Mouse (Mus musculus) thymus, postnatal 4 days (tissue): ENCODE data around the gene Rnf123.
"Not testable (repeated sequence)": the region's sequence is repeated elsewhere in the genome, so short reads cannot be mapped to it uniquely, and the experiment has no call there.

Experiments used
- DNase-seq: peaks from one replicate; pipeline ENCODE4 v3.0.0; 2021

Rnf123 gene

GRCm38 (mm10) chr9:108032126-108032525, 51.0 kb downstream of the Rnf123 start:
- DNase-seq = no peak

GRCm38 (mm10) chr9:108027867-108028266, 55.3 kb downstream of the Rnf123 start:
- no peak for DNase-seq

DNA sequence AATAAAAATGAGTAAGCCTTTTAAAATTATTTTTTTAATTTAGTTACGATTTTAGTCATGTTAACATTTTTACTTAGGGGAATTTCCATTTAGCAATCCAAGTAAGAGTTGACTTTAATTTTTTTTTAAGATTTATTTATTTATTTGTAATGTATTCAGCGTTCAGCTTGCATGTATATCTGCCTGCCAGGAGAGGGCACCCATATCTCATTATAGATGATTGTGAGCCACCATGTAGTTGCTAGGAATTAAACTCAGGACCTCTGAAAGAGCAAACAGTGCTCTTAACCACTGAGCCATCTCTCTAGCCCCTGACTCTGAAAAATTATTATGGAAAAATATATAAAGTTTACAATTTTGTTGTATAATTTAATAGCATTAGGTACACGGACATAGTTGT, 56.6 kb downstream of the Rnf123 start:
- no peak for DNase-seq

DNA sequence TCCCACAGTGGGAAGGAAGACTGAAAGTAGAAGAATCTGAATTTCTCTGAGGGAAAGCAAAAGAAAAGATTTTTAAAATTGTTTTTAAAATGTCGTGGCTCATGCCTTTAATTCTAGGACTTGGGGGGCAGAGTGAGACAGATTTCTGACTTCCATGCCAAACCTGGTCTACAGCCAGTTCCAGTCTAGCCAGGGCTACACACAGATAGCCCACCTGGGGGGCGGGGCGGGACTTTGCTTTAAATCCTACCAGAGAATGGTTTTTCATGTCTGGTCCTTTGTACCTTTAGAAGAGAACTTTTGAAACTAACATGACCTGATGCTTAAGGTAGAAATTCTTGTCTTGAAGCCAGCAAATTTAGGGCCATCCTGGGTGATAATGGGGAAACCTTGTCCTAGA, 59.9 kb downstream of the Rnf123 start:
- no peak for DNase-seq

- DNase-seq = no peak
Observed at GRCm38 (mm10) chr9:108020741-108021140, 62.4 kb downstream of the Rnf123 start.

GRCm38 (mm10) chr9:108017127-108017526, 66.0 kb downstream of the Rnf123 start:
- no peak for DNase-seq

GRCm38 (mm10) chr9:108013577-108013976, 69.6 kb downstream of the Rnf123 start:
- not testable (repeated sequence) for DNase-seq

DNA sequence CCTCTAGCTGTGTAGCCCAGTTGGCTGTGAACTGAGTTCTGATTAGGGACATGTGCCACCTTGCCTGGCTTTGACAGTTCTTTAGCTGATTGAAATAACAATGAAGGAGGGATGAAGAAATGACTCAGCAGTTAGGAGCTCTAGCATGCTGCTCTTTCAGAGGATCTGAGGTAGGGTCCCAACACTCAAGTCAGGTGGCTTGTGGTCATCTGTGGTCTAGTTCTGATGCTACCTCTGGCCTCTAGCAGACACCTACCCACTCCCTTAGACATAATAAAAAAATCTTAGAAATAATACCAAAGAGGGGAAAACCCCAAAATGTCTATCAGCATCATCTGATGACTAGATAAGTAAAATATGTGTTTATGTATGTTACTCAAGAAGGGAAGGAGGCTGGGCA, 72.8 kb downstream of the Rnf123 start:
- DNase-seq = no peak

DNA sequence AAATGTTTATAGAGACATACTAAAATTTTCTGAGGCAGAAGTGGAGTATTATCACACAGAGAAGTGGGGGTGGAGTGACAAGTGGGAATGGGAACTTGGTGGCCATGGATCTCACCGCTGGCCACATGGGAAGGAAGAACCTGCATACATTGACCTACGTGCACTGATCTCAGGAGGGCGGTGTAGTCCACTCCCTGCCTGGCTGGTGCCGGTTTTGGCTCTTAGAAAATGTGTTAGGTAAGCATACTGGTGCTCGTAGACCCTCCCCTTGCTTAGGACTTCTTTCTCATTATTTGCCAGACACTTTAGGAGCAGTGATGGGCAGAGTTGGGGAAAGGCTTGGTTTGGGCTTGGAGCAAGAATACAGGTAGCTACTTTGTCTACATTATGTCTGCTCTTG, 75.1 kb downstream of the Rnf123 start:
- no peak for DNase-seq

DNA sequence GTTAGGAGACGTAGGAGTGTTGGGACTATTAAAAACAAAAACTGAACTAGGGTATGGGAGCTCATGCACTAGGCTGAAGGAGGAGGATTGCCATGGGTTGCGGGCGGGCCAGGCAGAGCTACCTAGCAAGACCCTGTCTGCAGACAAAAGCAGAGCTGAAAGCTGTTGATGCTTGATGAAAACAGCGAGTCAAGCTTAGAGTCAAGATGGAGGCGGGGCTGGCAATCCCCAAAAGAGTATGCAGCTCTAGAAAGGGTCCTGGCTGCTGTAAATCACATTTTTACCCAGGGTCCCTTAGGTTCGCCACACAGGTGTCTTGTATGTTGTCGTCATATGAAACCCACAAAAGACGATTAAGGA, 79.6 kb downstream of the Rnf123 start:
- peak; percentile 66 for DNase-seq

- DNase-seq = peak; percentile 35
Observed at GRCm38 (mm10) chr9:108002778-108003530, 80.2 kb downstream of the Rnf123 start.

DNA sequence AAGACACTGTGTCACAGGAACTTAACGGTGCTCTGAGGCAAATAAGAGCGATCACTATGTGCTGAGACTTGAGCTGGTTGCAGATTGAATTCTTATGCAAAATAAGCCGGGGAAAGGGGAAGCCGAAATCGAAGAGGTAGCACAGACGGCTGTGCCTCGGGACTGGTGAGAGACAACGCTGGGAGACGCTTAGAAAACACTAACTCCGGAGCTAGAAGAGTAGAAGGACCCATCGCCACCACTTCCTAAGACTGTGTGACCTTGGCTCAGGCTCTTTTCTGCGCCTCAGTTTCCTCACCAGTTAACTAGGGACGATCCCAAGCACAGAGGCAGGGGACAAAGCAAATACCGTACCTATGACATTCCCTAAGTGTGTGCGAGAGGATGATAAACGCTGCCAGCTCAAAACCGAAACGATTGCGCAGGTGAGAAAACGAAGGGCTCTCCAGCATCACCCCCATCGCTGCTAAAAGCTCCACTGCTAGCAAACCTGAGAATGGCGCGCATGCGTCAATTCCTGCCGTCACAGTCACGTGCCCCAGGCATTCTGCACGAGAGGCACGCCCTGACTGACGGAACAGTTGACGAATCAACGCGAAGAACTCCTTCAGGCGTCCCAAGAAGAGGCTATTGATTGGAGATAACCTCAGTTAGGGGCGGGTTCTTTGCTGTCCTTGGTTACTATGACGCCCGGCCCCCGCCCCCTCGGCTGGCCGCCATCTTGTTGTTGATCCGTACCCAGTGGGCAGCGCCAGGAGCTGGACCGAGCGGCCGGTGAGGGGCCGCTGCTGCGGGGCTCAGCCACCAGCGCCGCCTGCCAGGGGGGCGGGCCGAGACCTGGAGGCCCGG, 81.0 kb downstream of the Rnf123 start, which contains the start of gene Ip6k1:
TSS of gene Ip6k1 (plus strand) at position 580 of the 849 bp plus-strand sequence.
- peak; percentile 99 for DNase-seq
